Mouse (Mus musculus) midbrain, embryonic 10.5 days (tissue): ENCODE measurements at regions not wholly inside any gene's neighbourhood (a gene's known extent, or its start where the extent isn't known, plus 50 kb on each side); places are given as distances from the start of the nearest gene placed in this dataset.
A peak's percentile ranks its signal among the peaks of the same experiment; 100 is the strongest.

ENCODE experiments used
- DNase-seq: peaks from one replicate; pipeline ENCODE4 v3.0.0-alpha.2; 2017; ENCODE audit warnings: low spot score
- H3K27ac ChIP-seq: fragments of 300-500 bp; sonication (generic); replicated peaks from 2 replicates; pipeline ENCODE4 v1.5.1; 2016; ENCODE audit warnings: mild to moderate bottlenecking
- H3K27me3 ChIP-seq: fragments of 300-500 bp; sonication (generic); 2 replicates; pipeline ENCODE4 v1.6.1; 2016; ENCODE audit warnings: low read depth, mild to moderate bottlenecking; ENCODE audit not compliant: poor library complexity, severe bottlenecking
- H3K36me3 ChIP-seq: fragments of 300-500 bp; sonication (generic); 2 replicates; pipeline ENCODE4 v1.6.1; 2016; ENCODE audit warnings: mild to moderate bottlenecking, moderate library complexity
- H3K4me1 ChIP-seq: fragments of 300-500 bp; sonication (generic); 2 replicates; pipeline ENCODE4 v1.6.1; 2016
- H3K4me3 ChIP-seq: fragments of 300-500 bp; sonication (generic); 2 replicates; pipeline ENCODE4 v1.5.1; 2016; ENCODE audit warnings: mild to moderate bottlenecking, moderate library complexity
- H3K9me3 ChIP-seq: fragments of 300-500 bp; sonication (generic); replicated peaks from 2 replicates; pipeline ENCODE4 v1.6.1; 2016; ENCODE audit warnings: mild to moderate bottlenecking
- WGBS: fragments of 180-500 bp; shearing (Covaris S2); methylation state at CpG from one replicate; pipeline ENCODE4 v1.1.7; 2016; 5-methylcytosine and 5-hydroxymethylcytosine counted together

- DNase-seq: no peak
- Histone ChIP-seq H3K4me1 (peaks cover 53% of the 10 kb centered on the region), H3K27ac (peak overlapping the region; percentile 58), H3K9me3 (no peaks in the 10 kb centered on the region), H3K27me3 (no peaks in the 10 kb centered on the region; the same call in 1 of the 2 replicates), H3K36me3 (no peaks in the 10 kb centered on the region), H3K4me3 (no peak overlapping the region)
- WGBS: 67% methylated on average over 1 of the region's 1 CpGs
Measured at GRCm38 (mm10) chr14:24757843-24758242, 270.9 kb downstream of the Rps24 start.

- 54% methylated on average over 1 of the region's 1 CpGs for WGBS
Measured at GRCm38 (mm10) chr14:24760926-24761325, 274.0 kb downstream of the Rps24 start.

GRCm38 (mm10) chr14:24762468-24763274 is 275.7 kb downstream of the Rps24 start:
- H3K4me1 ChIP-seq: peaks cover 87% of the 10 kb centered on the region
- WGBS: 23% methylated on average over 7 of the region's 7 CpGs

More at GRCm38 (mm10) chr14:24760926-24761325, 274.0 kb downstream of the Rps24 start:
- Histone ChIP-seq H3K4me3 (no peak overlapping the region), H3K27me3 (no peaks in the 10 kb centered on the region; the same call in 1 of the 2 replicates), H3K4me1 (peaks cover 84% of the 10 kb centered on the region), H3K9me3 (no peaks in the 10 kb centered on the region), H3K36me3 (no peaks in the 10 kb centered on the region), H3K27ac (peak overlapping the region; percentile 85)
- DNase-seq: no peak

GRCm38 (mm10) chr14:24763275-24763812 is 276.4 kb downstream of the Rps24 start:
- Histone ChIP-seq H3K27ac (peak overlapping the region; percentile 85), H3K4me1 (peaks cover 87% of the 10 kb centered on the region), H3K27me3 (no peaks in the 10 kb centered on the region; the same call in 1 of the 2 replicates)

More at GRCm38 (mm10) chr14:24762468-24763274, 275.7 kb downstream of the Rps24 start:
- Histone ChIP-seq H3K36me3 (no peaks in the 10 kb centered on the region), H3K27me3 (no peaks in the 10 kb centered on the region; the same call in 1 of the 2 replicates), H3K27ac (peak overlapping the region; percentile 85), H3K4me3 (no peak overlapping the region), H3K9me3 (no peaks in the 10 kb centered on the region)
- no peak for DNase-seq

GRCm38 (mm10) chr14:24763845-24764244 is 276.9 kb downstream of the Rps24 start:
- H3K36me3 ChIP-seq: no peaks in the 10 kb centered on the region
- H3K27me3 ChIP-seq: no peaks in the 10 kb centered on the region; the same call in 1 of the 2 replicates
- peak overlapping the region; percentile 85 for H3K27ac ChIP-seq
- WGBS: 74% methylated on average over 7 of the region's 7 CpGs
- DNase-seq: no peak
- H3K9me3 ChIP-seq: no peaks in the 10 kb centered on the region
- H3K4me3 ChIP-seq: no peak overlapping the region
- H3K4me1 ChIP-seq: peaks cover 87% of the 10 kb centered on the region

More at GRCm38 (mm10) chr14:24763275-24763812, 276.4 kb downstream of the Rps24 start:
- DNase-seq: no peak
- no peak overlapping the region for H3K4me3 ChIP-seq
- WGBS: 70% methylated on average over 9 of the region's 9 CpGs
- no peaks in the 10 kb centered on the region for H3K9me3 ChIP-seq
- H3K36me3 ChIP-seq: no peaks in the 10 kb centered on the region

GRCm38 (mm10) chr14:24766260-24766659 is 279.3 kb downstream of the Rps24 start:
- DNase-seq: no peak
- Histone ChIP-seq H3K4me1 (peaks cover 94% of the 10 kb centered on the region), H3K9me3 (no peaks in the 10 kb centered on the region), H3K36me3 (no peaks in the 10 kb centered on the region), H3K27ac (peak overlapping the region; percentile 46; the same call in 1 of the 2 replicates), H3K27me3 (no peaks in the 10 kb centered on the region), H3K4me3 (no peak overlapping the region)
- WGBS: 94% methylated on average over 3 of the region's 3 CpGs

GRCm38 (mm10) chr14:24766690-24767089 is 279.8 kb downstream of the Rps24 start:
- 95% methylated on average over 2 of the region's 2 CpGs for WGBS
- Histone ChIP-seq H3K4me1 (peaks cover 94% of the 10 kb centered on the region), H3K9me3 (no peaks in the 10 kb centered on the region)

GRCm38 (mm10) chr14:24767316-24767715 is 280.4 kb downstream of the Rps24 start:
- Histone ChIP-seq H3K4me1 (peaks cover 94% of the 10 kb centered on the region), H3K36me3 (no peaks in the 10 kb centered on the region), H3K9me3 (no peaks in the 10 kb centered on the region), H3K4me3 (no peak overlapping the region), H3K27ac (peak overlapping the region; percentile 91), H3K27me3 (no peaks in the 10 kb centered on the region)
- 82% methylated on average over 5 of the region's 5 CpGs for WGBS
- DNase-seq: no peak

More at GRCm38 (mm10) chr14:24766690-24767089, 279.8 kb downstream of the Rps24 start:
- no peaks in the 10 kb centered on the region for H3K36me3 ChIP-seq
- no peak overlapping the region for H3K4me3 ChIP-seq
- DNase-seq: no peak
- H3K27ac ChIP-seq: peak overlapping the region; percentile 63; the same call in 1 of the 2 replicates
- H3K27me3 ChIP-seq: no peaks in the 10 kb centered on the region

GRCm38 (mm10) chr14:24767964-24768363 is 281.0 kb downstream of the Rps24 start:
- Histone ChIP-seq H3K9me3 (no peaks in the 10 kb centered on the region), H3K27ac (peak overlapping the region; percentile 91)
- 89% methylated on average over 5 of the region's 5 CpGs for WGBS

GRCm38 (mm10) chr14:24769451-24769850 is 282.5 kb downstream of the Rps24 start:
- H3K4me1 ChIP-seq: peaks cover 75% of the 10 kb centered on the region
- no peak overlapping the region for H3K4me3 ChIP-seq
- no peak for DNase-seq
- no peaks in the 10 kb centered on the region for H3K9me3 ChIP-seq
- peak overlapping the region; percentile 91 for H3K27ac ChIP-seq
- H3K36me3 ChIP-seq: no peaks in the 10 kb centered on the region
- 56% methylated on average over 3 of the region's 3 CpGs for WGBS
- no peaks in the 10 kb centered on the region for H3K27me3 ChIP-seq

More at GRCm38 (mm10) chr14:24767964-24768363, 281.0 kb downstream of the Rps24 start:
- DNase-seq: no peak
- Histone ChIP-seq H3K4me3 (no peak overlapping the region), H3K27me3 (no peaks in the 10 kb centered on the region), H3K36me3 (no peaks in the 10 kb centered on the region), H3K4me1 (peaks cover 90% of the 10 kb centered on the region)

GRCm38 (mm10) chr14:24770015-24770977 is 283.4 kb downstream of the Rps24 start:
- peak; percentile 87 for DNase-seq
- H3K9me3 ChIP-seq: no peaks in the 10 kb centered on the region
- peak overlapping the region; percentile 91 for H3K27ac ChIP-seq
- no peaks in the 10 kb centered on the region for H3K36me3 ChIP-seq
- H3K27me3 ChIP-seq: no peaks in the 10 kb centered on the region
- peaks cover 67% of the 10 kb centered on the region for H3K4me1 ChIP-seq
- peak overlapping the region; percentile 34 for H3K4me3 ChIP-seq
- 6% methylated on average over 11 of the region's 11 CpGs for WGBS

GRCm38 (mm10) chr14:24771663-24772062 is 284.7 kb downstream of the Rps24 start:
- H3K27me3 ChIP-seq: no peaks in the 10 kb centered on the region
- WGBS: 87% methylated on average over 1 of the region's 1 CpGs
- peak overlapping the region; percentile 91 for H3K27ac ChIP-seq

More at GRCm38 (mm10) chr14:24771663-24772062, 284.7 kb downstream of the Rps24 start:
- H3K4me1 ChIP-seq: peaks cover 62% of the 10 kb centered on the region
- H3K36me3 ChIP-seq: no peaks in the 10 kb centered on the region
- H3K4me3 ChIP-seq: no peak overlapping the region
- no peak for DNase-seq
- no peaks in the 10 kb centered on the region for H3K9me3 ChIP-seq
